Mouse (Mus musculus): Measurements from ENCODE around the gene BC005624. TPM values are rescaled to one million over a fixed set of nuclear protein-coding genes. Genes with fewer than 3 reads are reported as not detected.
"Not testable (repeated sequence)": the region's sequence is repeated elsewhere in the genome, so short reads cannot be mapped to it uniquely, and the experiment has no call there.

The BC005624 gene
- total RNA-seq, 2 experiments from 2014 or later, result 66.8 to 68.5 TPM

DNA sequence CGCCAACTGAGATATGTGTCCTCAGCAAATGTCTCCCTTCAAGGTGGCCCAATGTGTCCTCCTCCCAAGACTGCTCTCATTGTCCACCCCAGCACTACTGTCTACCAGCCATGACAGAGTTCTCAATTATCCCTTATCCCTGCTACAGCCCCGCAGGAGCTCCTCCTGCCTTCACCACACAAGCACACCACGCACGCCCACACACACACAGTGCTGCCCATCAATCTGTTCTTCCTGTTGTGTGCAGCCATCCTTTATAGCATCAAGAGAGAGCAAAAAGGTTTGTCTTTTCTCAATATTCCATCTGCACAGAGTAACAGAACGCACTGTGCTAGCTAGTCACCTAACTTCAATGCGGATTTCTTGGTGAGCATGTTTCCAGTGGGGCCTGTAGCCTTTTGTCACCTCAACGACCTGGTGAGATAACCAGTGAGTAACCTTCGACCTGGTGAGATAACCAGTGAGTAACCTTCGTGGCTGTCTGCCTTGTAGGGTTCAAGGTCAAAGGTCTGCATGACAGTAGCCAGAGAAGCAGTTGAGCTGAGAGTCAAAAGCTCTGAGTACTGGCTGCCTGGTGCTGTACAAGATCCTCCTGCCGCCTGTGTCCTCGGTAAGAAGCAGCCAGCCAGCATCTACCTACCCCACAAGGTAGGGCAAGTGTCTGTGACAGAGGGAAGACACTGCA lies 19.3 kb downstream of the BC005624 start:
- Histone ChIP-seq H3K27ac (peak overlapping the region; percentile 87), H3K4me3 (no peak overlapping the region)
- DNase-seq (ENCODE audit: low spot score in 2 of 2), result no peak
- TF ChIP-seq CTCF (conservative IDR thresholded peaks at IDR 0.05), result no peak

DNA sequence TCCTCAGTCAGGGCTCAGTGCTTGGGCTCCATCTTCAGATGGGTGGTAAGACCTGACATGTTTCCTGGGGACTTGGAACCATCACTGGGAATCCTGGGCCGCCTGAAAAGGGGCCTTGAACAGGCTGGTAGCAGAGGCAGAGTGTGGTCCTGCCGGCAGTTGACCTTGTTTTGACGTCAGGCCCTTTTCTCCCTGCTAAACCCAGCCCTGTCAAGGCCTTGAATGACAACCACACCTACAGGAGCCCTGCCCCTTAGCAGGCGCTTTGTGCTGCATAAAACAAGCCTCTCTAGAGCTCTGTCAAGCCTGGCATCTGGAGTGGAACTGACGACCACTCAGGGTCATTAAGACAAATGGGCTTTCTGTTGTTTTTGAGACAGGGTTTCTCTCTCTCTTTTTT lies 22.1 kb downstream of the BC005624 start:
- DNase-seq (ENCODE audit: low spot score in 2 of 2), result no peak
- no peak for TF ChIP-seq CTCF (conservative IDR thresholded peaks at IDR 0.05)
- Histone ChIP-seq H3K27ac (no peak overlapping the region), H3K4me3 (no peak overlapping the region)

DNA sequence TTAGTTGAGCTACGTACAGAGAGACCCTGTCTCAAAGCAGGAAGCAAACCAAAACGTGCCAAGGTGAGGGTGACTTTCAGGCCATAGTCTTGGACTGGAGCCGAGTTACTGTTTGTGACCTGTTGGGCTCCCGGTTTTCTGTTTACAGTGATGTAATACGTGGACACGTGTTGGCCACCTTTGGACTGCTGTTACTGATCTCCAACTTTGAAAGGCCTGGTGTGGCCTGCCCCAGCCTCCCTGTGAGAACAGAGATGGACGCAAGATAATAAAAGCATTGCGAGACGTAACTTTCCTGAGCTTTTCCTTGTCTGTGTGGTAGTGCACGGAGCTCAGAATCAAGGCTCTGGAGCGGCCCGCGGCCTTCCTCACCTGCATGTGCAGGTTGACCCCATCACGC lies 23.3 kb downstream of the BC005624 start:
- TF ChIP-seq CTCF (conservative IDR thresholded peaks at IDR 0.05), result no peak
- no peak overlapping the region for H3K4me3 ChIP-seq
- H3K27ac ChIP-seq, result no peak overlapping the region
- no peak for DNase-seq (ENCODE audit: low spot score in 2 of 2)

DNA sequence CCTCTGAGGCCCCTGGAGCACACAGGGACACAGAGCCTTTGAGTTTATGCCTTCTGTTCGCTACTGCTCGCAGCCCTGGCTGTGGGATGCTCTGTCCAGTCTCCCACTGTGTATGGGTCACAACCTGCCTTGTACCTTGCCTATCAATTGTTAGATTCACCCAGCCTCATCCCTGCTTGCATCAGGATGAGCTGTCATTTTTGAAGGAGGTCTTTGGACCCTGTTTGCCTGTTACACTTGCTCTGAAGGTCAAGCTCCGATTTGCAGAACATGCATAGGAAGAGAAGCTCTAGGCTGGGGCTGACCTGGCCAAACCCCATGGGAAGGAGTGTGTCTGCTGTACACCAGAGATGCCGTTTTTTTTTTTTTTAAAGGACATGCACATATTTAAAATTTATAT lies 24.5 kb downstream of the BC005624 start:
- TF ChIP-seq CTCF (conservative IDR thresholded peaks at IDR 0.05), result no peak
- DNase-seq (ENCODE audit: low spot score in 2 of 2), result no peak
- Histone ChIP-seq H3K4me3 (no peak overlapping the region), H3K27ac (no peak overlapping the region)

DNA sequence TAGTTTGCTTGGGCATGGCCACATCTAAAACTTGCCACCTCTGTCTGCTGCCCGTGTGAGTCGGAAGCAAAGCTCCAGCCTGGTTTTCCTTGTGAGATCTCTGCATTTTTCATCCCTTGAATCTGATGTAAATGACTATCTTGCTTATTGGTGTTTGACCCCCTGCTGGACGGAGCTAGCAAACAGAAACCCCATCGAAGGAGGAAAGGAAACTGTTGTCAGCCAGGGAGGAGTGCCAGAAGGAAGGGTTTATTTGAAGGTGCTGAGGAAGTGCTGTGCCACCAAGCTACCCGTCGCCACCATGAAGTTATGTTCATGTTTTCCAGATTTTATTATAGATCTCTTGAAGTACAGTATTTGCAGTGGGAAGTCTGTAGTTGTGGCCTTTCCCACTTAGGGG lies 27.2 kb downstream of the BC005624 start:
- TF ChIP-seq CTCF (conservative IDR thresholded peaks at IDR 0.05), result no peak; the same call in 1 of the 2 replicates
- DNase-seq (ENCODE audit: low spot score in 2 of 2), result no peak
- Histone ChIP-seq H3K27ac (no peak overlapping the region), H3K4me3 (peak overlapping the region; percentile 25)

DNA sequence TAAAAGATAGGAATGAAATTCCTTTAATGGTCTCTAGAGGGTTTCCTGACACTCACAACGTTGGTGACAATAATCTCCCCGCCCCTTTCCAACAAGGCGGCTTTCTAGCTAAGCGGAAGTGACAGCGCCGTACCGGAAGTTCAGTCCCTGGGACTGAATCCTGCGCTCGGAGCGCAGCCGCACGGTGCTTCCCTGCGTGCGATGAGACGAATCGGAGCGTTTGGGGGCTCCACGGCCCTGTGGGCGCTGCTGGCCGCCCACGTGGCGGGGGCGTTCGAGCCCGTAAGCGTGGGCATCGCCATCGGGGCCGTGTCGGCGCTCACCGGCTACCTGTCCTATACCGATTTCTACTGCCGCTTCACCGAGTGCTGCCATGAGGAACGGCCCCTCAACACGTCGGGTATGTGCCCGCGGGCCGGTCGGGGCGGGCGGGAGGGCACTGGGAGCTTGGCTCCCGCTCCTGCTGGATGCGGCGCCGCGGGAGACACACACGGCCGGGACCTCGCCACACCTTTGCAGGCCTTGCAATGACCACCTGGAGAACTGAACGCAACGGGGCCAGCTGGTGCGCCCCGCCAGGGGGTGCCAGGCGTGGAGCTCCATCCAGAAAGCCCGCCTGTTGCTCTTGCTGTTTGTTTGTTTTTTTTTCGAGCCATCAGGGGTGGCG lies 29.0 kb downstream of the BC005624 start, which contains the start of gene Tor1b:
Gene Tor1b (plus strand): TSS at position 136 of the 667 bp plus-strand sequence.
- Histone ChIP-seq H3K27ac (peak within 1 kb of the TSS; percentile 93), H3K4me3 (peak within 1 kb of the TSS; percentile 86)
- peak; percentile 84 to 91 for DNase-seq (ENCODE audit: low spot score in 2 of 2)
- peak; percentile 59 for TF ChIP-seq CTCF (conservative IDR thresholded peaks at IDR 0.05)

DNA sequence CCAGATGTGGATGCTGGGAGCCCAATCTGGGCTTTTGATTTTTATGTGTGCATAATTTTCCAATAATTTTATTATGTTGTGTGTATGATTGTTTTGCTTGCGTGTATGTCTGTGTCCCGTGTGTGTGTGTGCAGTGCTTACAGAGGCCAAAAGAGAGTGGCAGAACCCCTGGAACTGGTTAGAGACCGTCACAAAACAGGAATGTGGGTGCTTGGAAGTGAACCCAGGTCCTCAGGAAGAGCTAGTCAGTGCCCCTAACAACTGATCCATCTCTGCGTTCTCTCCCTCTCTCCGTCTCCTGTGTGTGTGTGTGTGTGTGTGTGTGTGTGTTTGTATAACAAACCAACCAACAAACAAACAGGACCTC lies 29.6 kb downstream of the BC005624 start:
- no peak for TF ChIP-seq CTCF (conservative IDR thresholded peaks at IDR 0.05)
- H3K27ac ChIP-seq, result peak overlapping the region; percentile 93
- DNase-seq (ENCODE audit: low spot score in 2 of 2), result no peak
- peak overlapping the region; percentile 86 for H3K4me3 ChIP-seq

DNA sequence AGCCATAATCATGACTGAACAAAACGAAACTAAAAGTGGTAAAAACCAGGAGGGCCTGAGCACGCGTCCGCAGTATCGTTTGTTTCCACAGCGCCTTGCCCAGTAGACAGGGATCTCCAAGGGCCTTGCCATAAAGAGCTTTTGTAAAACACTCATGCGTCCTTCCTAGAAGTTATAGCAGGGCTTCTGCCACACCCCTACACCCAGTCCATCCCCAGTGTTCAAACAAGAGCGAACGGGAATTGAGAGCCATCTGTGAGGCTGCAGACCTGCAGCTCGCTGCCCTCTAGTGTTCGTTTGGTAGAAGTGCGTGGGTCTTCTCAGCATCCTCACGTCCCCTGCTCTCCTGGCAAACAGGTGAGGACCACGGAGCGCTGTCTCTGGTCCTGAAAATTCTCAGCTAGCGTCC lies 39.4 kb downstream of the BC005624 start:
- peak overlapping the region; percentile 64 for H3K27ac ChIP-seq
- DNase-seq (ENCODE audit: low spot score in 2 of 2), result peak; percentile 47 to 61
- TF ChIP-seq CTCF (conservative IDR thresholded peaks at IDR 0.05), result peak; percentile 96
- peak overlapping the region; percentile 60 for H3K4me3 ChIP-seq

DNA sequence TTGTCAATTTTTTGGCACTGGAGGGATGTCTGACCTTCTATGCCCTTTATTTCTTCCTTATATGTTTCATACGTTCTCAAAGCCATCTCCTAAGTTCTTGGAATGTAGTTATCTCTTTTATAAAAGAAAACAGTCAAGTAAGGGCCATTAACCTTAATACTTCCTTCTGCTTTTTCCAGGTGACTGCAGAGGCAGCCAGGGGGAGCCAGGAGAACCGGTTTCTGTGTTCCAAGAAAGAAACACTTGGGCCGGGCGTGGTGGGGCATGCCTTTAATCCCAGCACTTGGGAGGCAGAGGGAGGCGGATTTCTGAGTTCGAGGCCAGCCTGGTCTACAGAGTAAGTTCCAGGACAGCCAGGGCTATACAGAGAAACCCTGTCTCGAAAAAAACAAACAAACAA lies 39.9 kb downstream of the BC005624 start:
- peak overlapping the region; percentile 60 for H3K4me3 ChIP-seq
- H3K27ac ChIP-seq; DNase-seq (ENCODE audit: low spot score in 2 of 2): not testable (repeated sequence)

DNA sequence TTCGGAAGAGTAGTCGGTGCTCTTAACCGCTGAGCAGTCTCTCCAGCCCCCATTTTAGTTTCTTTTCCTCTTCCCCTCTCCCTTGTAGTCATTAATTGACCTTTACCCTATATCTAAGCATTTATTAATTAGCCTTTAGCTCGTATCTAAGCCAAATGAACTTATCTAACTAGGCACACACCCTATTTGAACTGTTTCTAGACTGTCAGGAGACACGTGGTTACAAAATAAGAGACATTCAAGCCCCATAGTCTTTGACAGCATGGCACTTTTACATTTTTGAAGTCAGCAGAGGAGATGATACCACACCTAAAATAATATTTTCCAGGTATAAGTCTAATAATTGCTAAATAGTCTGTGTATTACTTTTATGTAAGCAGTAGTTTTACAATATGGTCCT lies 40.4 kb downstream of the BC005624 start:
- H3K4me3 ChIP-seq, result no peak overlapping the region
- no peak for TF ChIP-seq CTCF (conservative IDR thresholded peaks at IDR 0.05)
- no peak for DNase-seq (ENCODE audit: low spot score in 2 of 2)
- H3K27ac ChIP-seq, result no peak overlapping the region

DNA sequence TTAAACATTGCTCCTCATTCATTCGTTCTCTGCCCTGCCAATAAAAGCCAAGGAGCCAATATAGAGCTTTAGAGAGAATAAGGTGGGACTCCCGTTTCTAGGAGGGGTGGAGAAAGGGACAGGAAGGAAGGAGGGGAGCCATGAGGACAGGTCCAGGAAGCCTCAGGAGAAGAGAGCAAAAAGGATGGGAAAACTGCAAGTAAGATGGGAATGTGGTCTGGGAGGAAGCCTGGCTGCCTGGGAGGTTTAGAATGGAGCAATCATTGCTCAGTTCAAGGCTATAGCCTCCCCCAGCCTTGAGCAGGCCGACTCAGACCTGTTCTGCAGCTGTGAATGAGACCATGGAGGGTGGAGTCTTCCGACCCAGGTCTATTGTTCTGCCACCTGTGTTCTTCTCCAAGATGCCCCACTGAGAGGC lies 43.4 kb downstream of the BC005624 start:
- Histone ChIP-seq H3K4me3 (no peak overlapping the region), H3K27ac (no peak overlapping the region)
- no peak for DNase-seq (ENCODE audit: low spot score in 2 of 2)
- no peak for TF ChIP-seq CTCF (conservative IDR thresholded peaks at IDR 0.05)

DNA sequence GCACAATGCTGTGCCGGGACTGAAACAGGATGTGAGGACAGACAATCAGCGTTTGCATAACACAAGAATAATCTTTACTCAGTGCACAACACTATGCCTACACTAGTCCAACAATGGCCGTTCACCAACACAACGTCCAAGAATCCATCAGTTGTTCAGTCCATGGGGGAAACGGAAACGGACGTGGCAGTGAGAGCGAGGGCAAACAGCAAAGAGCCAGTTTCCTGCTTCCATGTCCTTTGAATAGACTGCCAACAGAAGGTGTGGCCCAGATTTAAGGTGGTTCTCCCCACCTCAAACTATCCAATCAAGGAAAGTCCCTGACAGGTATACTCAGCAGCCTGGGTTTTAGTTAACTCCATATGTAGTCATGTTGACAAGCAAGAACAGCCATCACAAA lies 44.3 kb downstream of the BC005624 start:
- TF ChIP-seq CTCF (conservative IDR thresholded peaks at IDR 0.05), result no peak
- Histone ChIP-seq H3K27ac (no peak overlapping the region), H3K4me3 (no peak overlapping the region)
- no peak for DNase-seq (ENCODE audit: low spot score in 2 of 2)

DNA sequence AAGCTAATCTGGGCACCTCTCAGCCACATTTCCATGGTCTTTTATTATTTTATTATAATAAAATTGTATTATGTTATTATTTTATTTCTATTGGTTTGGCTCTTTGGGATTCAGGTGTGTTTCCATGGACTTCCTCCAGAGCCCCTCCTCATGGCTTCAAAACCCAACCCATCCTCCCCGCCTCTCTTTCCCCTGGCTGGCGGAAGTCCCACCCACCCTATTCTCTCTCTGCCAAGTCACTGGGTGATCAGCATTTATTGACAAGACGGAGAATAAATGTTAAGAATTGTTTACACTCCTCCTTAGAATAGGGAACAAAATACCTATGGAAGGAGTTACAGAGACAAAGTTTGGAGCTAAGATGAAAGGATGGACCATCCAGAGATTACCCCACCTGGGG lies 45.2 kb downstream of the BC005624 start:
- no peak overlapping the region for H3K4me3 ChIP-seq
- DNase-seq (ENCODE audit: low spot score in 2 of 2), result no peak
- no peak for TF ChIP-seq CTCF (conservative IDR thresholded peaks at IDR 0.05)
- no peak overlapping the region for H3K27ac ChIP-seq

DNA sequence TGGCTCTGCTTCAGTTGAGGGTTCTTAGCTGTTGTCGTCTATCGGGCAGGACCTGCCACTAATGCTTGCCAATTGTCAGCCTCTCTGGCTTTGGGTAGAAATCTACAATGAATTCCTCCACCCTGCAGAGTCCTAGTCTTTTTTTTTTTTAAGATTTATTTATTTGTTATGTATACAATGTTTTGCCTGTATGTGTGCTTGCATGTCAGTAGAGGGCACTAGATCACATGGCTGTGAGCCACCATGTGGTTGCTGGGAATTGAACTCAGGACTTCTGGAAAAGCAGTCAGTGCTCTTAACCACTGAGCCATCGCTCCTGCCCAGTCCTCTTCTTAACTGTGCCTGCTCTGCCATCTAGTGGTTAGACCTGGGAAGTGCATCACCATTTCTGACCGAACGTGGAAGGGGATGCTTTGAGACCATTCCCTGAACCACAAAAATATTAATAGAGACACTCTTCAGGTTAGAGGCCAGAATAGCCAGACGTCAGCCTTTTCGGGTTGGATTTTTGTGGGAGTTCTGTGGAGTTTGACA lies 48.0 kb downstream of the BC005624 start:
- TF ChIP-seq CTCF (conservative IDR thresholded peaks at IDR 0.05), result peak; percentile 96
- peak; percentile 83 for DNase-seq (ENCODE audit: low spot score in 2 of 2)
- Histone ChIP-seq H3K4me3 (no peak overlapping the region), H3K27ac (no peak overlapping the region)
